Mouse (Mus musculus) 3134 (cell line): ENCODE measurements around the gene Rwdd2a.
"Not testable (repeated sequence)": the region's sequence is repeated elsewhere in the genome, so short reads cannot be mapped to it uniquely, and the experiment has no call there.

Experiments used
- DNase-seq: peaks from one replicate; pipeline ENCODE4 v3.0.0-alpha.2; 2011; ENCODE audit warnings: low spot score; ENCODE audit not compliant: insufficient read length; ENCODE audit errors: extremely low read depth

Gene Rwdd2a

GRCm38 (mm10) chr9:86587019-86587795 is 15.4 kb downstream of the Rwdd2a start:
- no peak for DNase-seq

GRCm38 (mm10) chr9:86592676-86593668 is 21.2 kb downstream of the Rwdd2a start:
- DNase-seq = no peak

GRCm38 (mm10) chr9:86594357-86594767 is 22.6 kb downstream of the Rwdd2a start:
- not testable (repeated sequence) for DNase-seq

- DNase-seq = not testable (repeated sequence)
These were observed 25.2 kb downstream of the Rwdd2a start for GRCm38 (mm10) chr9:86596983-86597382.

GRCm38 (mm10) chr9:86599723-86600303 is 28.0 kb downstream of the Rwdd2a start:
- DNase-seq = no peak

GRCm38 (mm10) chr9:86605776-86606175 is 34.0 kb downstream of the Rwdd2a start:
- DNase-seq = no peak

- no peak for DNase-seq
These were observed 40.3 kb downstream of the Rwdd2a start for GRCm38 (mm10) chr9:86612091-86612490.

- no peak for DNase-seq
These were observed 44.0 kb downstream of the Rwdd2a start for GRCm38 (mm10) chr9:86615765-86616164.

- no peak for DNase-seq
These were observed 46.2 kb downstream of the Rwdd2a start for GRCm38 (mm10) chr9:86617837-86618492.

- DNase-seq = no peak
These were observed 47.7 kb downstream of the Rwdd2a start for GRCm38 (mm10) chr9:86619341-86620139.

GRCm38 (mm10) chr9:86622062-86622461 is 50.3 kb downstream of the Rwdd2a start:
- no peak for DNase-seq

GRCm38 (mm10) chr9:86624039-86624438 is 52.2 kb downstream of the Rwdd2a start:
- DNase-seq = no peak
